Mouse (Mus musculus): Measurements from ENCODE around the gene Zc3h15.
"Not testable (repeated sequence)": the region's sequence is repeated elsewhere in the genome, so short reads cannot be mapped to it uniquely, and the experiment has no call there.

Gene Zc3h15

GRCm38 (mm10) chr2:83644276-83645252, at the start of gene Zc3h15:
TSS of gene Zc3h15 (plus strand) at chr2:83644435.
- DNase-seq (ENCODE audit: low read depth) = peak; percentile 95

GRCm38 (mm10) chr2:83620558-83621367, 23.5 kb upstream of the Zc3h15 start:
- no peak for DNase-seq (ENCODE audit: low read depth)

- no peak for DNase-seq (ENCODE audit: low read depth)
These were observed 22.7 kb upstream of the Zc3h15 start for GRCm38 (mm10) chr2:83621511-83621910.

GRCm38 (mm10) chr2:83622792-83623191, 21.4 kb upstream of the Zc3h15 start:
- no peak for DNase-seq (ENCODE audit: low read depth)

- no peak for DNase-seq (ENCODE audit: low read depth)
These were observed 20.2 kb upstream of the Zc3h15 start for GRCm38 (mm10) chr2:83624045-83624444.

GRCm38 (mm10) chr2:83625226-83626108, 18.8 kb upstream of the Zc3h15 start:
- peak; percentile 85 for DNase-seq (ENCODE audit: low read depth)

- DNase-seq (ENCODE audit: low read depth) = no peak
These were observed 17.4 kb upstream of the Zc3h15 start for GRCm38 (mm10) chr2:83626881-83627280.

GRCm38 (mm10) chr2:83627495-83627894, 16.7 kb upstream of the Zc3h15 start:
- DNase-seq (ENCODE audit: low read depth) = no peak

- DNase-seq (ENCODE audit: low read depth) = no peak
These were observed 16.3 kb upstream of the Zc3h15 start for GRCm38 (mm10) chr2:83627932-83628331.

GRCm38 (mm10) chr2:83641993-83642392, 2.2 kb upstream of the Zc3h15 start:
- no peak for DNase-seq (ENCODE audit: low read depth)

GRCm38 (mm10) chr2:83648916-83649315, 4.7 kb downstream of the Zc3h15 start:
- no peak for DNase-seq (ENCODE audit: low read depth)

GRCm38 (mm10) chr2:83652606-83653005, 8.4 kb downstream of the Zc3h15 start:
- no peak for DNase-seq (ENCODE audit: low read depth)

- DNase-seq (ENCODE audit: low read depth) = no peak
These were observed 15.0 kb downstream of the Zc3h15 start for GRCm38 (mm10) chr2:83659279-83659678.

- no peak for DNase-seq (ENCODE audit: low read depth)
These were observed 15.9 kb downstream of the Zc3h15 start for GRCm38 (mm10) chr2:83660114-83660513.

GRCm38 (mm10) chr2:83661351-83661750, 17.1 kb downstream of the Zc3h15 start:
- DNase-seq (ENCODE audit: low read depth) = no peak

- DNase-seq (ENCODE audit: low read depth) = not testable (repeated sequence)
These were observed 20.8 kb downstream of the Zc3h15 start for GRCm38 (mm10) chr2:83665051-83665450.

- DNase-seq (ENCODE audit: low read depth) = no peak
These were observed 23.2 kb downstream of the Zc3h15 start for GRCm38 (mm10) chr2:83667430-83667829.

GRCm38 (mm10) chr2:83668052-83668451, 23.8 kb downstream of the Zc3h15 start:
- no peak for DNase-seq (ENCODE audit: low read depth)

GRCm38 (mm10) chr2:83669988-83670387, 25.8 kb downstream of the Zc3h15 start:
- DNase-seq (ENCODE audit: low read depth) = no peak

- DNase-seq (ENCODE audit: low read depth) = no peak
These were observed 27.6 kb downstream of the Zc3h15 start for GRCm38 (mm10) chr2:83671843-83672242.

- DNase-seq (ENCODE audit: low read depth) = no peak
These were observed 28.8 kb downstream of the Zc3h15 start for GRCm38 (mm10) chr2:83673067-83673466.

GRCm38 (mm10) chr2:83673843-83674242, 29.6 kb downstream of the Zc3h15 start:
- DNase-seq (ENCODE audit: low read depth) = no peak

All from naive thymus-derived CD4-positive, alpha-beta T cell, adult 2 months (primary cell).